Mouse (Mus musculus): ENCODE data around the gene Fbxw18.
"Not testable (repeated sequence)": the region's sequence is repeated elsewhere in the genome, so short reads cannot be mapped to it uniquely, and the experiment has no call there.

The Fbxw18 gene

GRCm38 (mm10) chr9:109702600-109702999, at the start of gene Fbxw18:
Gene Fbxw18 (minus strand): TSS chr9:109702700.
- not testable (repeated sequence) for DNase-seq (ENCODE audit: low read depth)

- not testable (repeated sequence) for DNase-seq (ENCODE audit: low read depth)
Measured at GRCm38 (mm10) chr9:109745989-109746388, 43.5 kb upstream of the Fbxw18 start, which contains the start of gene Fbxw26. Gene Fbxw26 (minus strand): TSS chr9:109746089.

GRCm38 (mm10) chr9:109685299-109685698, 17.2 kb downstream of the Fbxw18 start:
- DNase-seq (ENCODE audit: low read depth), result peak; percentile 10

DNA sequence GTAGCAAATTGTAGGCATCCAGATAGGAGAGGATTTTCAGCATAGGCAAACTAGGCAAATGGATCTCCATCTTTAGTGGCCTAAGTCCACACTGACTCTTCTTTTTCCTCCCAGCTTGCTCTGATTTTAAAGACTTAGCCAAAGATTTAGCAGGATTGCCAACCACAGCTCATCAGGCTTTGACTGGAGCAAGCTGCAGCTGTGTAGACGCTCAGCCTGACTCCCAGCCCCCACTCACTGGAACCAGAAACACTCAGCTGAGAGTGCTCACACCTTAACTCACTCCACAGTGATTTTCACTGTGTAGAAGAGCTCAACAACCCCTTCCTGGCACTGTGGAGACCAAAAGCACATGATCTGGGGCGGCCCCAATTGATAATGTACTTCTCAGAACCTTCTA, 37.9 kb downstream of the Fbxw18 start, which contains the start of gene Fbxw25:
Fbxw25 (minus strand) TSS at position 101 of the 400 bp plus-strand sequence.
- not testable (repeated sequence) for DNase-seq (ENCODE audit: low read depth)
